Mouse (Mus musculus) large intestine, adult 2 months (tissue): Measurements from ENCODE around the gene Galnt10. TPM values are rescaled to one million over a fixed set of nuclear protein-coding genes. Genes with fewer than 3 reads are reported as not detected.
"Not testable (repeated sequence)": the region's sequence is repeated elsewhere in the genome, so short reads cannot be mapped to it uniquely, and the experiment has no call there.

Experiments
- DNase-seq: peaks from one replicate; pipeline ENCODE4 v3.0.0-alpha.2; 2012; ENCODE audit warnings: low read depth, low spot score
- WGBS: fragments of 180-500 bp; shearing (Covaris S2); methylation state at CpG from one replicate; pipeline ENCODE4 v1.1.7; 2018; 5-methylcytosine and 5-hydroxymethylcytosine counted together
- polyA plus RNA-seq: library from polyadenylated mRNA; depleted of rRNA; stranded (reverse); fragments of >200 nt; gene quantifications from 2 replicates; pipeline ENCODE4 v1.2.3, GENCODE M21; 2012

Gene Galnt10
- polyA plus RNA-seq, 1 experiment, result 29.5 TPM

- 83% methylated on average over 7 of the region's 7 CpGs for WGBS
- DNase-seq, result no peak
These were observed 165.8 kb downstream of the Galnt10 start for GRCm38 (mm10) chr11:57811006-57811405.

GRCm38 (mm10) chr11:57812212-57812611 lies 167.0 kb downstream of the Galnt10 start:
- no peak for DNase-seq
- WGBS, result 99% methylated on average over 8 of the region's 8 CpGs

- DNase-seq, result no peak
- WGBS, result 75% methylated on average over 3 of the region's 3 CpGs
These were observed 168.4 kb downstream of the Galnt10 start for GRCm38 (mm10) chr11:57813641-57814040.

- WGBS, result 90% methylated on average over 4 of the region's 4 CpGs
- no peak for DNase-seq
These were observed 172.9 kb downstream of the Galnt10 start for GRCm38 (mm10) chr11:57818189-57818588.

- DNase-seq, result no peak
- WGBS, result 26% methylated on average over 9 of the region's 9 CpGs
These were observed 174.8 kb downstream of the Galnt10 start for GRCm38 (mm10) chr11:57819999-57820581.

- WGBS, result 93% methylated on average over 2 of the region's 2 CpGs
These were observed 177.9 kb downstream of the Galnt10 start for GRCm38 (mm10) chr11:57823159-57823558.

GRCm38 (mm10) chr11:57823714-57824113 lies 178.5 kb downstream of the Galnt10 start:
- no peak for DNase-seq
- 76% methylated on average over 7 of the region's 7 CpGs for WGBS

More at GRCm38 (mm10) chr11:57823159-57823558, 177.9 kb downstream of the Galnt10 start:
- not testable (repeated sequence) for DNase-seq

- WGBS, result 63% methylated on average over 11 of the region's 11 CpGs
- not testable (repeated sequence) for DNase-seq
These were observed 180.0 kb downstream of the Galnt10 start for GRCm38 (mm10) chr11:57825234-57825633.

- 8% methylated on average over 41 of the region's 41 CpGs for WGBS
- no peak for DNase-seq
These were observed 182.0 kb downstream of the Galnt10 start for GRCm38 (mm10) chr11:57827048-57827914.

- WGBS, result 8% methylated on average over 33 of the region's 33 CpGs
- DNase-seq, result no peak
These were observed 182.8 kb downstream of the Galnt10 start for GRCm38 (mm10) chr11:57827915-57828545.

GRCm38 (mm10) chr11:57828955-57829870 lies 184.0 kb downstream of the Galnt10 start:
- 25% methylated on average over 53 of the region's 53 CpGs for WGBS
- no peak for DNase-seq

- DNase-seq, result no peak
- 79% methylated on average over 17 of the region's 17 CpGs for WGBS
These were observed 184.9 kb downstream of the Galnt10 start for GRCm38 (mm10) chr11:57829871-57830775.

GRCm38 (mm10) chr11:57831281-57831781 lies 186.1 kb downstream of the Galnt10 start:
- 33% methylated on average over 31 of the region's 31 CpGs for WGBS
- DNase-seq, result no peak

- 46% methylated on average over 16 of the region's 16 CpGs for WGBS
These were observed 186.6 kb downstream of the Galnt10 start for GRCm38 (mm10) chr11:57831861-57832260.

GRCm38 (mm10) chr11:57832552-57833201 lies 187.4 kb downstream of the Galnt10 start, which contains the start of gene Hand1:
Gene Hand1, minus strand, starts transcription at chr11:57832818.
- no peak for DNase-seq
- 51% methylated on average over 23 of the region's 23 CpGs for WGBS

More at GRCm38 (mm10) chr11:57831861-57832260, 186.6 kb downstream of the Galnt10 start:
- DNase-seq, result no peak

- WGBS, result 32% methylated on average over 30 of the region's 30 CpGs
- no peak for DNase-seq
These were observed 188.2 kb downstream of the Galnt10 start for GRCm38 (mm10) chr11:57833296-57833977.

- DNase-seq, result no peak
- 49% methylated on average over 6 of the region's 6 CpGs for WGBS
These were observed 188.8 kb downstream of the Galnt10 start for GRCm38 (mm10) chr11:57834031-57834430.
